Mouse (Mus musculus) brain, adult 10 weeks (tissue): Measurements from ENCODE around the gene Gdf9. TPM values are rescaled to one million over a fixed set of nuclear protein-coding genes. Genes with fewer than 3 reads are reported as not detected.

Experiments
- polyA plus RNA-seq: library from polyadenylated mRNA; stranded (reverse); fragments of 350-450 nt; fragmentation: Illumina TruSeq; extraction: RNeasy Lipid Tissue Mini Kit (QIAGEN cat#74804); gene quantifications from one replicate; pipeline ENCODE4 v1.2.3, GENCODE M21; 2015; ENCODE audit warnings: low read depth, low replicate concordance

The Gdf9 gene
- polyA plus RNA-seq: 1.9 TPM

GRCm38 (mm10) chr11:53430670-53431346, at the start of gene Gdf9, which contains the start of gene Uqcrq:
Gene Gdf9 (plus strand): TSS chr11:53431023.
Gene Uqcrq (minus strand): TSS chr11:53430831.

GRCm38 (mm10) chr11:53423036-53423435, 7.8 kb upstream of the Gdf9 start, which contains the start of gene Leap2:
Gene Leap2 (minus strand): TSS chr11:53423170.

GRCm38 (mm10) chr11:53456474-53457371, 25.9 kb downstream of the Gdf9 start, which contains the start of the genes Gm10447 and Shroom1:
Gene Gm10447 (minus strand): TSS chr11:53457110.
Gene Shroom1 (plus strand): TSS chr11:53457205.

GRCm38 (mm10) chr11:53469968-53470695, 39.3 kb downstream of the Gdf9 start, which contains the start of gene Gm9837:
Gene Gm9837 (minus strand): TSS chr11:53470479.

GRCm38 (mm10) chr11:53479783-53480301, 49.0 kb downstream of the Gdf9 start, which contains the start of the genes Gm9945 and Sowaha:
Gene Gm9945 (plus strand): TSS chr11:53480166.
Gene Sowaha (minus strand): TSS chr11:53480274.

Other genes starting within 250 kb of the Gdf9 start
- gene Hspa4, start 130.6 kb upstream of the Gdf9 start, polyA plus RNA-seq: 143 TPM
- gene Zcchc10, start 106.3 kb upstream of the Gdf9 start, polyA plus RNA-seq: 17.2 TPM
- 70.9 TPM for gene Aff4, start 80.2 kb upstream of the Gdf9 start, polyA plus RNA-seq
- gene Leap2, start 7.9 kb upstream of the Gdf9 start, polyA plus RNA-seq: not detected
- gene Uqcrq, start 192 bp upstream of the Gdf9 start, polyA plus RNA-seq: 494 TPM
- gene Gm10447, start 26.1 kb downstream of the Gdf9 start, polyA plus RNA-seq: not detected
- 4.6 TPM for gene Shroom1, start 26.2 kb downstream of the Gdf9 start, polyA plus RNA-seq
- gene Gm9837, start 39.5 kb downstream of the Gdf9 start, polyA plus RNA-seq: not detected
- 0.54 TPM for gene Gm9945, start 49.1 kb downstream of the Gdf9 start, polyA plus RNA-seq
- gene Sowaha, start 49.3 kb downstream of the Gdf9 start, polyA plus RNA-seq: 42.6 TPM
- gene Sept8, start 88.2 kb downstream of the Gdf9 start, polyA plus RNA-seq: 294 TPM
- 96.0 TPM for gene Kif3a, start 136.4 kb downstream of the Gdf9 start, polyA plus RNA-seq
- gene Il4, start 187.6 kb downstream of the Gdf9 start, polyA plus RNA-seq: not detected
- gene Il13, start 203.7 kb downstream of the Gdf9 start, polyA plus RNA-seq: not detected